Mouse (Mus musculus) limb, embryonic 14.5 days (tissue): Measurements from ENCODE around the gene Zkscan16. TPM values are rescaled to one million over a fixed set of nuclear protein-coding genes. Genes with fewer than 3 reads are reported as not detected.
A peak's percentile ranks its signal among the peaks of the same experiment; 100 is the strongest.

Source experiments
- ATAC-seq: fragments of 200-750 bp; cut with Nextera tagmentation; 2 replicates; pipeline ENCODE4 v1.8.0; 2017; ENCODE audit warnings: low read depth, moderate number of reproducible peaks, moderate TSS enrichment; ENCODE audit not compliant: low FRiP score
- DNase-seq: peaks from one replicate; pipeline ENCODE4 v3.0.0-alpha.2; 2015; ENCODE audit warnings: low spot score
- H3K27ac ChIP-seq: fragments of 300-500 bp; sonication (generic); replicated peaks from 2 replicates; pipeline ENCODE4 v1.5.1; 2014; ENCODE audit warnings: low read depth, mild to moderate bottlenecking, low read length, moderate library complexity, mixed read lengths
- H3K27me3 ChIP-seq: fragments of 300-500 bp; sonication (generic); 2 replicates; pipeline ENCODE4 v1.6.1; 2014; ENCODE audit warnings: low read length, mixed read lengths; ENCODE audit not compliant: control insufficient read depth, insufficient read depth
- H3K36me3 ChIP-seq: fragments of 300-500 bp; sonication (generic); 2 replicates; pipeline ENCODE4 v1.6.1; 2014; ENCODE audit warnings: mild to moderate bottlenecking, low read length, moderate library complexity, mixed read lengths; ENCODE audit not compliant: control insufficient read depth, insufficient read depth
- H3K4me1 ChIP-seq: fragments of 300-500 bp; sonication (generic); 2 replicates; pipeline ENCODE4 v1.6.1; 2014; ENCODE audit warnings: antibody characterized with exemption, low read length, mixed read lengths; ENCODE audit not compliant: control insufficient read depth, insufficient read depth
- H3K4me2 ChIP-seq: fragments of 300-500 bp; sonication (generic); replicated peaks from 2 replicates; pipeline ENCODE4 v1.6.1; 2014; ENCODE audit warnings: low read depth, mild to moderate bottlenecking, low read length, moderate library complexity; ENCODE audit not compliant: severe bottlenecking
- H3K4me3 ChIP-seq: fragments of 300-500 bp; sonication (generic); replicated peaks from 2 replicates; pipeline ENCODE4 v1.5.1; 2014; ENCODE audit warnings: low read length
- H3K9ac ChIP-seq: fragments of 300-500 bp; sonication (generic); 2 replicates; pipeline ENCODE4 v1.6.1; 2014; ENCODE audit warnings: mild to moderate bottlenecking, low read depth, low read length, moderate library complexity; ENCODE audit not compliant: severe bottlenecking
- H3K9me3 ChIP-seq: fragments of 300-500 bp; sonication (generic); 2 replicates; pipeline ENCODE4 v1.6.1; 2016; ENCODE audit warnings: low read length; ENCODE audit not compliant: control insufficient read depth
- POLR2A ChIP-seq: fragments of 200-500 bp; IDR thresholded peaks from 2 replicates; pipeline ENCODE4 v1.8.0; 2012; ENCODE audit warnings: inconsistent platforms, mild to moderate bottlenecking, moderate library complexity, borderline replicate concordance; ENCODE audit not compliant: insufficient read depth, insufficient read length; ENCODE audit errors: extremely low read depth
- WGBS: fragments of 180-500 bp; shearing (Covaris S2); extraction: QIAGEN DNeasy Blood & Tissue Kit; methylation state at CpG from one replicate; pipeline ENCODE4 v1.1.7; 2014; 5-methylcytosine and 5-hydroxymethylcytosine counted together
- polyA plus RNA-seq, 2 experiments: library from polyadenylated mRNA; depleted of rRNA in 1 of 2; stranded (reverse) in 1 of 2; unstranded in 1 of 2; fragments of >200 nt; fragmentation: Nextera tagmentation in 1 of 2; extraction: Ambion mirVana in 1 of 2; gene quantifications; 2 replicates each; pipeline versions ENCODE4 v1.2.1 to v1.2.3; 2012 to 2014

Zkscan16 gene
- polyA plus RNA-seq, 2 experiments: 0.91 to 2.5 TPM

DNA sequence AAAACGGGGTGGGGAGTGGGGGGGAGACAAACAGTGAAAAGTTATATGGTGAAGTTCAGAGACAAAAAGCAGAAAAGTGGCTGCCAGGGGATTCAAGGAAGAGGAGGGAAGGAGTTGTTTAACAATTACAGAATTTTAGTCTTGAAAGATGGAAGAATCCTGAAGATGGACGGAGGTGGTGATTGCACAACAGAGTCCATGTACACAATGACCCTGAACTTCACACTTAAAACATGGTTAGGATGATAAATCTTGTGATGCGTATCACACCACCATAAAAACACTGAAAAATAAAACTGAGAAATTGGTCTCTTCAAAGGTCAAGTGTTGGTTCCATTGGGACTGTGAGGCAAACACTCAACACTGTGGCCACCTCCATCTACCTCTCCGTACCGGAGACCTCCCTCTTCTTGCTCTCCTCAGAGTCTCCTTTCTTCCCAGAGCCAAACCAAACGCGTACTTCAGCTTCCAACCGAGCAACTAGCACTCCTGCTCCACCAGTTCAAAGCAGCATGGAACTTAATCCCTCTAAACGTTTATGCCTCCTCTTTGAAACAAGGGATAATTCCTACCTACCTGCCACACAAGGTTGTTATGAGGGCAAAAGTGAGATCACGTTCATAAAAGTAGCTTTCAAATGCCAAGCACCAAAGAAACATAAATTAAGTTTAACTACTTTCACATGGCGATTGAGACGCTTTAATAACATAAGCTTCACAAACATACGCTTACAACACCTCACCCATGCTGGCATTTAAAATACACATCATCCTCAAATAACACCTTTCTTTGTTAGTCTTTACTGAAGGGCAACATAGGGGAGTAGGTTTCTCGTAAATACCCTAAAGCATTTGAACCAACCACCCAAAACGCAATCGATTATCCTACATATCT lies 33.0 kb upstream of the Zkscan16 start:
- 24% methylated on average over 16 of the region's 16 CpGs for WGBS
- peak overlapping the region; percentile 88 for H3K4me3 ChIP-seq
- DNase-seq: no peak
- no peaks in the 10 kb centered on the region for H3K36me3 ChIP-seq
- peak overlapping the region; percentile 71 for H3K4me2 ChIP-seq
- no peak for ATAC-seq
- no peaks in the 10 kb centered on the region for H3K27me3 ChIP-seq
- no peak for TF ChIP-seq POLR2A
- H3K4me1 ChIP-seq: peaks cover 7% of the 10 kb centered on the region
- H3K27ac ChIP-seq: peak overlapping the region; percentile 98
- H3K9ac ChIP-seq: peak overlapping the region; percentile 98
- H3K9me3 ChIP-seq: no peaks in the 10 kb centered on the region

DNA sequence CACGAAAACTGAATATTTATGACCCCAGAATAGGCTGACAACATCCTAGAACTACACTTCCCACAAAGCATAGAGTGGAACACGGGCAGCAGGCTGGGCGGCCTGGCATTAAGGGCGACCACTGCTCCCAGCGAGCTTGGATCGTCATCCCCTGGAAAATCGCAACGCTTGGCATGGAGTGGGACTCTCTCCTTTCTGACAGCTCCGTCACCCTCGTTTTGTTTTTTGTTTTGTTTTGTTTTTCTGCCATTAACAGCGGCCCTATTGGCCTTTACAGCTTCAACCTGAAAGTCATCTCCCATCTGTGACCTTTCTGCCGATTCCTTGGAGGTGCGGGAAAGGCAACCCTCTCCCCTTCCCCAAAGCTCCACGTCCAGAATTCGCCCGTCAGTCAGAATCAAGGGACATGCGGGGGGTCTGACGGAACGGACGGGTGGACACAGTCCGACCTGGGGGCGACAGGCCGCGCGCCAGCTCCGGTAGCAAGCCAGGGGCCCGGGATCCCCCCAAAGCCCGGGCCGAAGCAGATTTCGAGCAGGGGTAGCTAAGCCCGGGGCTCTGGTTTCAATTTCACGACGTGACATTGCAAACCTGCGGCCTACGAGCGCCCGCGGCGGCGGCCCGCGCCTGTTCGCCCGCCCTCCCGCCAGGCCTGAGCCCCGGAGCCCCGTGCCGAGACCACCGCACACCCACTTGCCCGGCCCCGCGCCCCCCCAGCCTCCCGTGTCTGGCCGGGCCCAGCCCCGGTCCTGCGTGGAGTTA lies 32.2 kb upstream of the Zkscan16 start:
- Histone ChIP-seq H3K4me3 (peak overlapping the region; percentile 88), H3K9me3 (no peaks in the 10 kb centered on the region), H3K9ac (peak overlapping the region; percentile 98), H3K4me2 (peak overlapping the region; percentile 71), H3K27me3 (no peaks in the 10 kb centered on the region), H3K4me1 (peaks cover 7% of the 10 kb centered on the region), H3K36me3 (no peaks in the 10 kb centered on the region), H3K27ac (peak overlapping the region; percentile 98)
- DNase-seq: peak; percentile 59
- peak; percentile 70 for ATAC-seq
- TF ChIP-seq POLR2A: no peak
- under 1% methylated on average over 44 of the region's 56 CpGs for WGBS

DNA sequence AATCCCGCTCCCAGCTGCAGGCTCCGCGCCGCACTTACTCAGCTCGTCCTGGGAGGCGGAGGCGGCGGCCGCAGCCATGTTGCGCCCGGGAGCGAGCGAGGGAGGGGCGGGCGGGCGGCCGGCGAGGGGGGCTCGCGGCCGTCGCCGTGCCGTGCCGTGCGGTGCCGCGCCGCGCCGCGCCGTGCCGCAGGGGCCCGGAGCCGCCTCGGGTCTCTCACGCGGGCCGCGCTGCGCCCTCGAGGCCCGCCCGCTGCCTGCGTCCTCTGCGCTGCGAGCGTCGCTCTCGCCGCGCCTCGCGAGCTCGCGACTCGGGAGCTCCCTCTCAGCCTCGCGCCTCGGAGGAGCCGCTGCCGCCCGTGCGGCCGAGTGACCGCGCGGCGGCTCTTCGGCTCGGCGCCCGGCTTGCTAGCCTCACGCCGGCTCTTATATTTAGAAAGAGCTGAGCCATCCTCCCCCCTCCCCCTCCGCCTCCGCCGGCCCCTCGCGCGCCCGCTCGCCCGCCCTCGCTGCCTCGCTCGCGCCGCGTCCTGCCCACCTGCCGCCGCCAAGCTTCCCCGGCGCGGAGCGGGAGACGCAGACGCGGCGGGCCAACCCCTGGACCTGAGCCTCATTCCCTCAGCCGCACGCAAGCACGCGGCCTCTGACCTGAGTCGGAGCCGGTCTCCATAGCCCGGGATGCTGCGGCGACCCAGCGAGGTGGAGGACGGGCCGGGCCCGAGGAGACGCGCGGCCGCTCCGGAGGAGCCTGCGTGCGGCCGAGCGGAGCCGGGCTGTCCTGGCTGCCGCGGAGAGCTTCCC lies 31.4 kb upstream of the Zkscan16 start:
- peak; percentile 74 for ATAC-seq
- Histone ChIP-seq H3K27me3 (no peaks in the 10 kb centered on the region), H3K9ac (peak overlapping the region; percentile 98), H3K9me3 (no peaks in the 10 kb centered on the region), H3K27ac (peak overlapping the region; percentile 98), H3K4me3 (peak overlapping the region; percentile 88), H3K36me3 (no peaks in the 10 kb centered on the region), H3K4me1 (peaks cover 7% of the 10 kb centered on the region), H3K4me2 (peak overlapping the region; percentile 71)
- WGBS: 0% methylated on average over 26 of the region's 126 CpGs
- TF ChIP-seq POLR2A: 0 out of 2 replicates have a peak, but pooled peaks have one; percentile 18
- peak; percentile 54 for DNase-seq

DNA sequence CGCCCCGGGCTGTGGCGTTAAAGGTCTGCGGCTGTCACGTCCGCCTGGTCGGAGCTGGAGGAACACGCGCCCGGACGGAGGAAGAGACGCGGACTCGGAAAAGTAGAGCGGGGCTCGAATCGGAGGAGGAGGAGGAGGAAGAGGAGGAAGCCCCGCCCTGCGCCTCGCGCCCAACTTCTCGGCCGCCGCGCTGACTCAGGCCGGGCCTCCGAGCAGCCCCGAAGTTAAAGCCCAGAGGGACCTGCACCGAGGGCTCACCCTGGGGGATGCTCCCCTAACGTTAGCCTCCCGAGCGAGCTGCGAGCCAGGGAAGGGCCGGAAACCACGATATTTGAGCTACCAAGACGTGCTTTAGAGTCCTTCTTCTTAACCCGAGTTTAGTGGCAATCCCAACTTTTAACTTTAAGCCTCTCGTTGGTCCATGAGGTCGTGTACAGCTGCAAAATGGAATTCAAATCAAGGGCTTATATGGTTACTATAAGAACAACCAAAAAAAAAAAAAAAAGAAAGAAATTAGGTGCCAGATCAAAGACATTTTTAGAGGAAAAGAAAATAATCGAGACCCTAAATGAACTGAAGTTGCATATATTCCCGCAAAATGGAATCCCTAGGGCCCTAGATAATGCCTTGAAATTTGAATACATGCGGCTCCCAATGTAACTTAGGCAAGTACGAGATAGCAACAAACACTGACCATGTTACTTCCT lies 30.6 kb upstream of the Zkscan16 start, which contains the start of gene Ecpas:
Gene Ecpas (minus strand): TSS at position 121 of the 707 bp plus-strand sequence.
- peak within 1 kb of the TSS; percentile 98 for H3K27ac ChIP-seq
- ATAC-seq: peak; percentile 78
- peak within 1 kb of the TSS; percentile 71 for H3K4me2 ChIP-seq
- peak; percentile 82 for DNase-seq
- H3K9me3 ChIP-seq: no peaks in the 10 kb centered on the region
- H3K4me1 ChIP-seq: peaks cover 7% of the 10 kb centered on the region
- peak within 1 kb of the TSS; percentile 98 for H3K9ac ChIP-seq
- WGBS: 3% methylated on average over 38 of the region's 43 CpGs
- no peak for TF ChIP-seq POLR2A
- no peaks in the 10 kb centered on the region for H3K36me3 ChIP-seq
- H3K4me3 ChIP-seq: peak within 1 kb of the TSS; percentile 88
- H3K27me3 ChIP-seq: no peaks in the 10 kb centered on the region
